Mouse (Mus musculus): ENCODE data around the gene Ube2v1. TPM values are rescaled to one million over a fixed set of nuclear protein-coding genes. Genes with fewer than 3 reads are reported as not detected.

The Ube2v1 gene
- total and polyA plus RNA-seq, 2 experiments from 2014 or later: 161 to 369 TPM

GRCm38 (mm10) chr2:167593551-167594250 is 38.2 kb downstream of the Ube2v1 start:
- H3K4me3 ChIP-seq (ENCODE audit: low read depth, low read length): no peak overlapping the region
- H3K4me2 ChIP-seq (ENCODE audit: low read depth): no peak overlapping the region
- no peaks in the 10 kb centered on the region for H3K4me1 ChIP-seq (ENCODE audit: insufficient read depth)
- no peaks in the 10 kb centered on the region for H3K36me3 ChIP-seq (ENCODE audit: insufficient read depth)
- DNase-seq (no peak), ATAC-seq (no peak)
- WGBS: 71% methylated on average over 4 of the region's 4 CpGs
- H3K27ac ChIP-seq (ENCODE audit: low read depth, low read length): peak overlapping the region; percentile 30; the same call in 1 of the 2 replicates
- no peak overlapping the region for H3K9ac ChIP-seq
- TF ChIP-seq CTCF (IDR thresholded peaks at IDR 0.05; ENCODE audit: low read depth): no peak
- no peaks in the 10 kb centered on the region; the same call in 1 of the 2 replicates for H3K27me3 ChIP-seq (ENCODE audit: insufficient read depth, low read length)
- H3K9me3 ChIP-seq (ENCODE audit: low read length): no peaks in the 10 kb centered on the region

GRCm38 (mm10) chr2:167588774-167589577 is 42.9 kb downstream of the Ube2v1 start:
- H3K27ac ChIP-seq (ENCODE audit: low read depth, low read length): no peak overlapping the region
- WGBS: 16% methylated on average over 21 of the region's 21 CpGs

GRCm38 (mm10) chr2:167586976-167587375 is 44.9 kb downstream of the Ube2v1 start:
- no peaks in the 10 kb centered on the region; the same call in 1 of the 2 replicates for H3K27me3 ChIP-seq (ENCODE audit: insufficient read depth, low read length)
- ATAC-seq (no peak), DNase-seq (no peak)
- H3K9me3 ChIP-seq (ENCODE audit: low read length): no peaks in the 10 kb centered on the region
- no peaks in the 10 kb centered on the region for H3K4me1 ChIP-seq (ENCODE audit: insufficient read depth)
- no peak overlapping the region for H3K27ac ChIP-seq (ENCODE audit: low read depth, low read length)
- no peak overlapping the region for H3K4me3 ChIP-seq (ENCODE audit: low read depth, low read length)
- 36% methylated on average over 9 of the region's 9 CpGs for WGBS
- no peak overlapping the region for H3K4me2 ChIP-seq (ENCODE audit: low read depth)
- TF ChIP-seq CTCF (IDR thresholded peaks at IDR 0.05; ENCODE audit: low read depth): no peak
- H3K36me3 ChIP-seq (ENCODE audit: insufficient read depth): no peaks in the 10 kb centered on the region
- no peak overlapping the region for H3K9ac ChIP-seq

More at GRCm38 (mm10) chr2:167588774-167589577, 42.9 kb downstream of the Ube2v1 start:
- H3K27me3 ChIP-seq (ENCODE audit: insufficient read depth, low read length): no peaks in the 10 kb centered on the region; the same call in 1 of the 2 replicates
- H3K4me2 ChIP-seq (ENCODE audit: low read depth): no peak overlapping the region
- no peak for DNase-seq
- no peak overlapping the region for H3K9ac ChIP-seq
- ATAC-seq: no peak
- no peaks in the 10 kb centered on the region for H3K36me3 ChIP-seq (ENCODE audit: insufficient read depth)
- H3K4me3 ChIP-seq (ENCODE audit: low read depth, low read length): no peak overlapping the region
- H3K9me3 ChIP-seq (ENCODE audit: low read length): no peaks in the 10 kb centered on the region
- no peak for TF ChIP-seq CTCF (IDR thresholded peaks at IDR 0.05; ENCODE audit: low read depth)
- no peaks in the 10 kb centered on the region for H3K4me1 ChIP-seq (ENCODE audit: insufficient read depth)

GRCm38 (mm10) chr2:167586041-167586440 is 45.9 kb downstream of the Ube2v1 start:
- 35% methylated on average over 8 of the region's 8 CpGs for WGBS
- no peaks in the 10 kb centered on the region for H3K9me3 ChIP-seq (ENCODE audit: low read length)
- no peak for TF ChIP-seq CTCF (IDR thresholded peaks at IDR 0.05; ENCODE audit: low read depth)
- H3K9ac ChIP-seq: no peak overlapping the region
- DNase-seq: no peak
- H3K4me2 ChIP-seq (ENCODE audit: low read depth): no peak overlapping the region
- no peaks in the 10 kb centered on the region; the same call in 1 of the 2 replicates for H3K27me3 ChIP-seq (ENCODE audit: insufficient read depth, low read length)
- no peak overlapping the region for H3K4me3 ChIP-seq (ENCODE audit: low read depth, low read length)
- no peak for ATAC-seq
- no peaks in the 10 kb centered on the region for H3K36me3 ChIP-seq (ENCODE audit: insufficient read depth)
- H3K27ac ChIP-seq (ENCODE audit: low read depth, low read length): no peak overlapping the region
- H3K4me1 ChIP-seq (ENCODE audit: insufficient read depth): no peaks in the 10 kb centered on the region

- DNase-seq (no peak), ATAC-seq (no peak)
- Histone ChIP-seq H3K4me1 (ENCODE audit: insufficient read depth) (no peaks in the 10 kb centered on the region), H3K4me2 (ENCODE audit: low read depth) (no peak overlapping the region), H3K9ac (no peak overlapping the region), H3K4me3 (ENCODE audit: low read depth, low read length) (no peak overlapping the region), H3K36me3 (ENCODE audit: insufficient read depth) (no peaks in the 10 kb centered on the region), H3K27me3 (ENCODE audit: insufficient read depth, low read length) (no peaks in the 10 kb centered on the region; the same call in 1 of the 2 replicates), H3K9me3 (ENCODE audit: low read length) (no peaks in the 10 kb centered on the region), H3K27ac (ENCODE audit: low read depth, low read length) (no peak overlapping the region)
- TF ChIP-seq CTCF (IDR thresholded peaks at IDR 0.05; ENCODE audit: low read depth): no peak
- 88% methylated on average over 2 of the region's 2 CpGs for WGBS
Measured at GRCm38 (mm10) chr2:167585273-167585672, 46.6 kb downstream of the Ube2v1 start.

GRCm38 (mm10) chr2:167583161-167583952 is 48.5 kb downstream of the Ube2v1 start:
- H3K4me3 ChIP-seq (ENCODE audit: low read depth, low read length): no peak overlapping the region
- no peak overlapping the region for H3K4me2 ChIP-seq (ENCODE audit: low read depth)
- no peak overlapping the region for H3K9ac ChIP-seq
- no peaks in the 10 kb centered on the region for H3K9me3 ChIP-seq (ENCODE audit: low read length)
- no peaks in the 10 kb centered on the region for H3K36me3 ChIP-seq (ENCODE audit: insufficient read depth)
- H3K4me1 ChIP-seq (ENCODE audit: insufficient read depth): no peaks in the 10 kb centered on the region
- ATAC-seq: no peak
- DNase-seq: no peak
- H3K27ac ChIP-seq (ENCODE audit: low read depth, low read length): no peak overlapping the region
- no peaks in the 10 kb centered on the region for H3K27me3 ChIP-seq (ENCODE audit: insufficient read depth, low read length)
- TF ChIP-seq CTCF (IDR thresholded peaks at IDR 0.05; ENCODE audit: low read depth): no peak
- 51% methylated on average over 10 of the region's 10 CpGs for WGBS
